Mouse (Mus musculus) B cell, adult 2 months (primary cell): ENCODE data around the gene Ace.

Experiments
- DNase-seq, 2 experiments: peaks; one replicate each; pipeline ENCODE4 v3.0.0; 2022

Gene Ace

GRCm38 (mm10) chr11:105946694-105947154, 21.0 kb upstream of the Ace start:
- no peak for DNase-seq

- no peak for DNase-seq
Measured at GRCm38 (mm10) chr11:105948255-105948654, 19.5 kb upstream of the Ace start.

GRCm38 (mm10) chr11:105950519-105950918, 17.2 kb upstream of the Ace start:
- DNase-seq = no peak

- DNase-seq = no peak
Measured at GRCm38 (mm10) chr11:105951601-105952044, 16.1 kb upstream of the Ace start.

GRCm38 (mm10) chr11:105952111-105952510, 15.6 kb upstream of the Ace start:
- no peak for DNase-seq

- no peak for DNase-seq
Measured at GRCm38 (mm10) chr11:105952911-105953386, 14.8 kb upstream of the Ace start, which contains the start of gene Cyb561. Gene Cyb561 (minus strand): TSS chr11:105953336.

- DNase-seq = no peak
Measured at GRCm38 (mm10) chr11:105953402-105953801, 14.3 kb upstream of the Ace start.

GRCm38 (mm10) chr11:105955815-105956430, 11.8 kb upstream of the Ace start:
- no peak for DNase-seq

GRCm38 (mm10) chr11:105957501-105957900, 10.2 kb upstream of the Ace start:
- no peak for DNase-seq

GRCm38 (mm10) chr11:105958566-105958965, 9.2 kb upstream of the Ace start:
- DNase-seq = no peak

GRCm38 (mm10) chr11:105959355-105959754, 8.4 kb upstream of the Ace start:
- no peak for DNase-seq

GRCm38 (mm10) chr11:105964691-105965090, 3.1 kb upstream of the Ace start:
- peak in 1 of 2 experiments; percentile 25 for DNase-seq

- no peak for DNase-seq
Measured at GRCm38 (mm10) chr11:105966288-105966687, 1.5 kb upstream of the Ace start.

- DNase-seq = no peak
Measured at GRCm38 (mm10) chr11:105968948-105969347, 1.2 kb downstream of the Ace start.

- peak; percentile 21 to 32 for DNase-seq
Measured at GRCm38 (mm10) chr11:105969516-105969915, 1.8 kb downstream of the Ace start.

GRCm38 (mm10) chr11:105974593-105974992, 6.8 kb downstream of the Ace start:
- no peak for DNase-seq

GRCm38 (mm10) chr11:105975050-105975449, 7.3 kb downstream of the Ace start:
- no peak for DNase-seq

- DNase-seq = no peak
Measured at GRCm38 (mm10) chr11:105975636-105976035, 7.9 kb downstream of the Ace start.

GRCm38 (mm10) chr11:105978232-105978631, 10.5 kb downstream of the Ace start:
- DNase-seq = no peak

- no peak for DNase-seq
Measured at GRCm38 (mm10) chr11:105978634-105979033, 10.9 kb downstream of the Ace start.

- DNase-seq = no peak
Measured at GRCm38 (mm10) chr11:105984452-105984851, 16.7 kb downstream of the Ace start.

GRCm38 (mm10) chr11:105987446-105987845, 19.7 kb downstream of the Ace start:
- no peak for DNase-seq

GRCm38 (mm10) chr11:105989446-105989845, 21.7 kb downstream of the Ace start:
- no peak for DNase-seq

GRCm38 (mm10) chr11:105990231-105990630, 22.5 kb downstream of the Ace start:
- DNase-seq = no peak

GRCm38 (mm10) chr11:105994375-105994774, 26.6 kb downstream of the Ace start, which contains the start of gene Ace3:
Gene Ace3 (plus strand): TSS chr11:105994675.
- DNase-seq = no peak
